In the genomic region with DNA sequence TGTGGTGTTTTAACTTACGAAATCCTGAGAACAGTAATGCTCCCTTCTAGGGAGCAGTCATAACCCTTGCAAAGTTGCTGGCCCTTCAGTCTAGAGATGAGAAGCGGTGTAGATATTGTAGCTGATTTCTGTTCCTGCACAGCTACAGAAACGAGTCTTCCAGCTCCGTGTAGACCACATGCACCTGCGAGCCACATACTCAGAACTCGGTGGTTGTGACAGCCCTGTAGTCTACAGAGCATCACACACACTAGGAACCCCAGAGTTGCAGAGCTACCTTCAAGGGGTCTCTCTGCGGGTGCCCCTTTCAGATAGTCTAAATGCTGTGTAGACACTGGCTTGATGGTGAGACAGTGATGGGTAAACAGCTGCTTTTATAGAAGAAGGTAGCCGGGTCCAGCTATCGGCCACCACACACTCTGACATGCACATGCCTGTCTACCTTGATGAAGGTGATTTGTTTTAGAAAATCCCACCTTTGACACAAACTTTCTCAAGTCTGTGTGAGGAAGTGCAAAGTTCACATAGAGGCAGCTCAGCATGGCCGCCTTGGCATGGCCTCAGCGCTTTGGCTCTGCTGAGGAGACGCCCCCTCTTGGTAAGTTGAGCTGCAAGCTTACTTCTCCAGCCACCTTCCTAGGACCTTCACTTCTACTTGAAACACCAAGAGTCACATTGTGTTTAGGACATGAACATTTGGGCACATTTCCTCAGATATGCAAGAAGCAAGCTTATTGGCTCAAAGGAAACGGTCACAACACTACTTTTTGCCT, we compare ENCODE assay signal across 21 mouse cellular contexts. TPM values are rescaled to one million over a fixed set of nuclear protein-coding genes. Genes with fewer than 3 reads are reported as not detected.
DNase-seq lines count a peak whose midpoint lies in the region; ATAC-seq and TF ChIP-seq lines count a peak whose summit lies in the region.
"Had no signal": no experiment of that assay in that cellular context is flagged by ENCODE, and none has a peak within 500 bp of the region (broad histone marks: within the 10 kb centered on the region; RNA-seq: fewer than 3 reads in every experiment).

No protein-coding gene starts in this region.

- no peak for TF ChIP-seq POLR2A in thymus, adult 2 months (IDR thresholded peaks at IDR 0.05; ENCODE audit: control insufficient read depth, extremely low read depth, insufficient read depth, low read length, poor library complexity)

- no peaks in the 10 kb centered on the region for H3K36me3 ChIP-seq in thymus, adult 2 months (ENCODE audit: control insufficient read depth, insufficient read depth, low read length)
- H3K36me3 ChIP-seq: hindbrain, embryonic 15.5 days had no signal

- WGBS in thymus, adult 2 months: 42% methylated on average over 13 of the region's 13 CpGs

- TF ChIP-seq CTCF in thymus, adult 2 months (IDR thresholded peaks at IDR 0.05; ENCODE audit: borderline replicate concordance, control insufficient read depth, extremely low read depth, insufficient read depth, low read length, poor library complexity): no peak

- H3K27me3 ChIP-seq in thymus, adult 2 months (ENCODE audit: control insufficient read depth, insufficient read depth, low read length): no peaks in the 10 kb centered on the region
- H3K27me3 ChIP-seq: forebrain, embryonic 13.5 days; heart, embryonic 13.5 days; hindbrain, embryonic 12.5 days; hindbrain, embryonic 15.5 days had no signal

- peak overlapping the region; percentile 91 for H3K27ac ChIP-seq in thymus, adult 2 months (ENCODE audit: control insufficient read depth, insufficient read depth, low read length)
- H3K27ac ChIP-seq: forebrain, embryonic 10.5 days; forebrain, embryonic 13.5 days; gastrocnemius, adult 2 months; heart, embryonic 13.5 days; hindbrain, embryonic 12.5 days; hindbrain, embryonic 15.5 days had no signal

- DNase-seq in CD4-positive, CD25-positive, alpha-beta regulatory T cell, adult 2 months (ENCODE audit: low read depth, low spot score): peak; percentile 53
- DNase-seq in thymus, adult 2 months: no peak
- no peak for DNase-seq in thymus, postnatal 10 days (ENCODE audit: low spot score in 2 of 2)
- DNase-seq in naive thymus-derived CD4-positive, alpha-beta T cell, adult 2 months (ENCODE audit: low read depth): peak; percentile 45
- no peak for DNase-seq in cerebellum, adult 9-11 months
- no peak for DNase-seq in frontal cortex, postnatal 14 days (ENCODE audit: low spot score in 2 of 2)
- DNase-seq: adrenal gland, adult 8-10 months; adrenal gland, postnatal 25 days; cerebellum, adult 11-12 months; cerebellum, adult 8-10 months; cerebellum, postnatal 14 days; gastrocnemius, adult 2 months; gastrocnemius, postnatal 14 days had no signal

- peaks cover 83% of the 10 kb centered on the region for H3K4me1 ChIP-seq in thymus, adult 2 months (replicated peaks; ENCODE audit: control insufficient read depth, insufficient read depth, low read length)

- no peak overlapping the region for H3K4me3 ChIP-seq in thymus, adult 2 months (ENCODE audit: control insufficient read depth, insufficient read depth, low read length)
- H3K4me3 ChIP-seq: forebrain, embryonic 10.5 days; forebrain, embryonic 13.5 days; gastrocnemius, adult 2 months; heart, embryonic 13.5 days; hindbrain, embryonic 12.5 days; hindbrain, embryonic 15.5 days had no signal

- no peak for ATAC-seq in CD4-positive, CD25-positive, alpha-beta regulatory T cell, adult 4 months
- ATAC-seq: activated CD4-positive, CD25-positive, alpha-beta regulatory T cell, adult 4 months; forebrain, embryonic 13.5 days; forebrain, embryonic 16.5 days had no signal

RNA-seq across cellular contexts. Expression of gene Ppp2r5c, which starts 46.9 kb away (rescaled TPM):
- 100 to 1,000 TPM; 490 to 635 TPM for polyA plus RNA-seq in CD4-positive, CD25-positive, alpha-beta regulatory T cell, adult 4 months (2017; shearing (Covaris generic))
- 83.1 and 83.7 TPM in 2 replicates for polyA plus RNA-seq in thymus, adult 2 months (2012; rRNA removed)

Comparison
In these comparisons a context has a peak if more than half of its experiments do, and no peak if none do; other contexts are left out.
1. DNase-seq: peak in CD4-positive, CD25-positive, alpha-beta regulatory T cell, adult 2 months (single experiment) and naive thymus-derived CD4-positive, alpha-beta T cell, adult 2 months (single experiment); none in thymus, adult 2 months (single experiment), thymus, postnatal 10 days (0 of 2), cerebellum, adult 9-11 months (single experiment) and frontal cortex, postnatal 14 days (0 of 2).